Mouse (Mus musculus): ENCODE measurements around the gene Slc2a13.

Slc2a13 gene

GRCm38 (mm10) chr15:91573111-91573538 lies at the start of gene Slc2a13:
Slc2a13 (minus strand) TSS chr15:91573261.
- peak; percentile 90 for DNase-seq (ENCODE audit: low spot score)

DNA sequence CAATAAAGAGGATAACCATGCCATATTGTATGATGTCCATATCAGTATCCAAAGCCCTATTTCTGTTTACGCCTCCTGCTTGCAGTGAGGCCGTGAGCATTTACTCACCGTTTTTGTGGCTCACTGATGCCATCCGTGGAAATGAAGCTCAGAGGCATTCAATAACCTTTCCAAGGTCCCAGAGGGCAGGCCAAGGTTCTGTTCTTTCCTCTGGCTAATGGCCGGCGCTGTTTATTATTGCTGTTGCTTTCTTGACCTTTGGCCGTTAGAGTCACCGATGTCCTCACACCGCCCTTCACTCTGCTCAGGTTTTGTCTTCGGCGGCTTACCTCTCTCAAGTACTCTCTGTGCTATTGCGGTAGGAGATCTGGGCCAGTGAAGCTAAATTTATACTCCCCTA lies 43.0 kb upstream of the Slc2a13 start:
- DNase-seq (ENCODE audit: low spot score) = no peak

DNA sequence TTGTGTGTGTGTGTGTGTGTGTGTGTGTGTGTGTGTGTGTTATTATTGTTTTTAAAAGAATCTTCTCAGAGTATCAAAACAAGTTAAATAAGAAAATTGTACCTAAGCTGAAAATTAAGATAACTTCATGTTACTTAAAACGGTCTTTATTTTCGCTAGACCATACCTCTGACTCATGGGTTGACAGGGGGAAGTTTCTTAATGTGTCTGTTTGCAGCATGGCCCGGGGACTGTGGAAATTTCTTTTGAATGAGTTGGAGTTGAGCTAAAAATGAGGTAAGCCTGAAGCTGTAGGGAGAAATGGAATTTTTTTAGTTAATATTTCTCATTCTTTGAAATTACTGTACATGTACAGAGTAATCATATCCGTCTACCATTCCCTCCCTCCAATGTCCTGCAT lies 42.5 kb upstream of the Slc2a13 start:
- no peak for DNase-seq (ENCODE audit: low spot score)

- no peak for DNase-seq (ENCODE audit: low spot score)
Observed at GRCm38 (mm10) chr15:91613981-91614665, 41.1 kb upstream of the Slc2a13 start.

DNA sequence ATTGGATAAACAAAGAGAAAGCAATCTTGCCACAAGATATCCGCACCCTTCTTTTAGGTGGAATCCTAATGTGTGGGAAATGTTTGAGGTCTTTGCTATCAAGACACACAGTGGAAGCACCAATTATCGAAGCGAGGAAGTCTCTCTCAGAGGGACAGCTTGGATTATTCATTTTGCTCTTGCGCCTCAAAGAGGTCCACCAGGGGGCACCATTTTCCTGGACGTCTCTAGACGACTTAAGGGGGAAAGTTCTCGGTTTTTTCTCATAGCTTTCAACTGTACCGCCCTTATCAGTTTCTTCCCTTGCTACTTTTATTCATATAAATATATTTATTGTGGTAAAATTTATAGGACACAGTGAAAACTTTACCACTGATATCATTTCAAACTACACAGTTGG lies 36.7 kb upstream of the Slc2a13 start:
- DNase-seq (ENCODE audit: low spot score) = peak; percentile 81

GRCm38 (mm10) chr15:91608811-91609210 lies 35.8 kb upstream of the Slc2a13 start:
- DNase-seq (ENCODE audit: low spot score) = no peak

DNA sequence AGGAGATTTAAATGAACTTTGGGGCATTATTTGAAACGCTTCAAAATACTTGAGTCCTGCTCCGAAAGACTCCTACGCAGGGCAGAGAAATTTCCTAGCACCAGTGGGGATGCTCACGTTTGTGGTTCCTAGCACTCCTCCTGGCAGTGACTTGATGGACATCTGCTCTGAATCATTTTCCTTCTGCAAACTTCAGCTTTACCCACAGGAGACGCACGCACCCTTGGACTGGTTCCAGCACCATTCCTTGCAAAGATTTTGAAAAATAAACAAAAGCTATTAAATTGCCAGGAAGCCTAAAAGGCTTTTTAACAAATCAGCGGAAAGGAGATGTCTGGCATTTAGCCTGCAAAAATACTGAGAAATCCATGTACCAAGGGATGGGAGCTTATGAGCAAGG lies 28.1 kb upstream of the Slc2a13 start:
- DNase-seq (ENCODE audit: low spot score) = no peak

- no peak for DNase-seq (ENCODE audit: low spot score)
Observed at GRCm38 (mm10) chr15:91597290-91597689, 24.2 kb upstream of the Slc2a13 start.

- peak; percentile 90 for DNase-seq (ENCODE audit: low spot score)
Observed at GRCm38 (mm10) chr15:91574492-91574891, 1.4 kb upstream of the Slc2a13 start.

- peak; percentile 19 for DNase-seq (ENCODE audit: low spot score)
Observed at GRCm38 (mm10) chr15:91572421-91573069, 516 bp downstream of the Slc2a13 start.

GRCm38 (mm10) chr15:91571981-91572380 lies 1.1 kb downstream of the Slc2a13 start:
- DNase-seq (ENCODE audit: low spot score) = no peak

GRCm38 (mm10) chr15:91566784-91567183 lies 6.3 kb downstream of the Slc2a13 start:
- no peak for DNase-seq (ENCODE audit: low spot score)

- no peak for DNase-seq (ENCODE audit: low spot score)
Observed at GRCm38 (mm10) chr15:91565025-91565605, 7.9 kb downstream of the Slc2a13 start.

DNA sequence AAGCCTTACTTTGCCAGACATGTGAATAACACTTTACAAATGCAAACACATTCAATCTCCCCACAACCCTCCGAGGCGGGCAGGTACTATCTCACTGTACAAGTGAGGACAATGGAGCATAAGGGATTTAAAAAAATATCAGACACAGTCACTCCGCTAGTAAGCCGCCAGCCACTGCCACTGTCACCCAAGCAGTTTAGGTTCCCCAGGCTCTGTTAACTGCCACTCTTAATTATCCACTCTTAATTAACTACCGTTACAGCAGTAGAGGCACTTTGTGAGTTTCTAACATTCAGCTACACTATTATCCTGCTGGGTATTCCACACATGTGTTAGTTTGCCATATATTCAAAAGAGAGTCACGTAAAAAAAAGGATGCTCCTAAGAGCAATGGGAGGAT lies 11.3 kb downstream of the Slc2a13 start:
- DNase-seq (ENCODE audit: low spot score) = no peak

DNA sequence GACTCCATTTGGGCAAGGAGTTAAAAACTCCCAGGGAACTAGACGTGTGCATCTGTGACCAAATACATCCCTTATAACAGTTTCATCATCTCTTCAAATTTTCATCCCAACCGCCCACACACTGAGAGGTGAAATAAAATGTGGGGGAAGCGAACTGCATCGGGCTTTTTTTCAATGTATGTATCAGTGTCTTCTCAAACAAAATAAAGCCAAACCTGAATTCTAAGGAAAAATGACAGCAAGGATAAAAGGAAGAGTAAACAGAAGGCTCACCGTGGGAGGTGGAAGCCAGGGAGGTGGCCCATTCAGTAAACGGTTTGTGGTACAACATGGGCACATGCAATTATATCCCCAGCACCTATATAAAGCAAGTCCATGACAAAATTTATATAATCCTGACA lies 17.7 kb downstream of the Slc2a13 start:
- no peak for DNase-seq (ENCODE audit: low spot score)

GRCm38 (mm10) chr15:91548586-91549268 lies 24.3 kb downstream of the Slc2a13 start:
- no peak for DNase-seq (ENCODE audit: low spot score)

GRCm38 (mm10) chr15:91544586-91544985 lies 28.5 kb downstream of the Slc2a13 start:
- DNase-seq (ENCODE audit: low spot score) = no peak

DNA sequence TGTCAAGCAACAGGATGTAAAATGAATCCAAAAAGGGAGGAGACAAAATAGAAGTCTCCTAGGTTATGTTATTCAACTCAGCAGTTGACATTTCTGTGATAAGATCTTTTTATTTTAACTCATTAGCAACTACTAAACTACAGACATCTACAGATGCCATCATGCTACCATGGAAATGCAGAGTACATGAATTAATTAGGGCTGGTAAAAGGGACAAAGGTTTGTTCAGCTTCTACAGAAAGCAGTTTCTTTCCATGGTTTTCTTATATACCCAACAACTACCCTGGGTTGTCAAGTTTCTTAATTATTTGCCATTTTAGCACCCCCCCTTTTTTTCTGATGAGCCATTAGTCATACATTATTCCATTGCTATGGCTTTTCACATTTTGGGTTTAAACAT lies 34.6 kb downstream of the Slc2a13 start:
- DNase-seq (ENCODE audit: low spot score) = no peak

DNA sequence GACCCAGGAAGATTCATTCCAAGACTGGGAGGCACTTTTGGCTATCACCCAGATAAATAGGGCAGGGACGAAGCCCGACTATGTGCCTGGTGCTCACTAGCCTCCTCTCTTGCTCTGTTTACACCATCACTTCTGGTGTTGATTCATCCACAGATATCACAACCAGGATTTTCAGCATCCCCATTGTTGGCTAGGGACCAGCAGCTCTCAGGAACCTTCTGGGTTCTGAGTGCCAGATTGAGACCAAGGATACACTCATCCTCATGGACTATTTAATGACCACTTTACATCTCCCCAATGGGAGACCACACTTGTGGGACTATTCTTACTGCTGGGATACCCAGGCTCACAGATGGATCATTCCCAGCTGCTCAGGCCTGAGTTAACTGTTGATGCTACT lies 46.2 kb downstream of the Slc2a13 start:
- no peak for DNase-seq (ENCODE audit: low spot score)

DNA sequence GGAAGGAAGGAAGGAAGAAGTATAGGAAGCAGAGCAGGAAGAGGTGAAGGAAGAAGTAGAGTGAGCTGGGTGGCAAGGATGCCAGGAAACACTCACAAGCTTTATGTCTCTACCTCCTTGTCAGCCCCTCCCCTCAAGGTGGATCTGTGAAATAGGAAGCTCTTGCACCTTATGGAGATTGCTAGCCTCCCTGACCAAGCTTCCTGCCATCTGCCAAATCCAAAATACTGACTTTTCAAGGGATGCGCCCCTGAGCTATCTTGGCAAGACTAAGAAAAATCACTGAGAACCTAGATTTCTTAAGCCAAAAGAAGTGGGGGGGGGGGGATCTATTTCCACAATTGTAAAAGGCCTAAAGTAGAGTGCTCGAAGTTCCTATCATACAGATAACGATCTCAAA lies 46.9 kb downstream of the Slc2a13 start:
- no peak for DNase-seq (ENCODE audit: low spot score)

- no peak for DNase-seq (ENCODE audit: low spot score)
Observed at GRCm38 (mm10) chr15:91524451-91524850, 48.6 kb downstream of the Slc2a13 start.

- no peak for DNase-seq (ENCODE audit: low spot score)
Observed at GRCm38 (mm10) chr15:91503291-91503690, 69.8 kb downstream of the Slc2a13 start.

GRCm38 (mm10) chr15:91502661-91503060 lies 70.4 kb downstream of the Slc2a13 start:
- DNase-seq (ENCODE audit: low spot score) = peak; percentile 16
